Mouse (Mus musculus) bone marrow macrophage, adult 2 months (primary cell): Measurements from ENCODE around the gene Gm156.

Source experiments
- CTCF ChIP-seq: IDR thresholded peaks from 2 replicates; pipeline ENCODE4 v1.5.1; 2012; ENCODE audit warnings: low read depth, mild to moderate bottlenecking, low read length, moderate library complexity
- POLR2A ChIP-seq: IDR thresholded peaks from 2 replicates; pipeline ENCODE4 v1.6.1; 2012; ENCODE audit warnings: mild to moderate bottlenecking, low read depth, low read length, borderline replicate concordance

DNA sequence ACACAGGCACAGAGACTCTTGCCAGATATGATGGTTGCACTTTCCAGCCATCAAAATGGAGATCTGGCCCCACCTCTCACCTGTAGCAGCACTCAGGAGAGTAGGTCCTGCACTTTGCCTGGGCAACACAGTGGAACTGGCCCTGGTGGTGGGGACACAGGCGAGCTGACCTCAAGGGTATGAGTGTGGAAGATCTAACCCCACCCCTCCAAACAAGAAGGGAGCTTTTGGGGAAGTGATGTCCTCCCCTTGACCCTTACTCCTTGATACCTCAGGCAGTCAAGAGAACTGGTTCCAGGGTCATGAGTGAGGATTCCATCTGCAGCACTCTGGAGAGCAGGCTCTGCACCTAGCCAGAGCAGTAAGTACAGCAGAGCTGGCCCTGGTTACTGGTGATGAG, 62.7 kb downstream of the Gm156 start:
- TF ChIP-seq POLR2A (no peak), CTCF (no peak)
